Mouse (Mus musculus) midbrain, embryonic 15.5 days (tissue): Measurements from ENCODE around the gene Glis3. TPM values are rescaled to one million over a fixed set of nuclear protein-coding genes. Genes with fewer than 3 reads are reported as not detected.

Experiments
- ATAC-seq: fragments of 200-750 bp; cut with Nextera tagmentation; replicated peaks from 2 replicates; pipeline ENCODE4 v1.8.0; 2017; ENCODE audit warnings: moderate TSS enrichment
- H3K27ac ChIP-seq: fragments of 300-500 bp; sonication (generic); 2 replicates; pipeline ENCODE4 v1.5.1; 2015; ENCODE audit warnings: mild to moderate bottlenecking, inconsistent platforms
- H3K27me3 ChIP-seq: fragments of 300-500 bp; sonication (generic); replicated peaks from 2 replicates; pipeline ENCODE4 v1.6.1; 2015; ENCODE audit warnings: inconsistent platforms
- H3K36me3 ChIP-seq: fragments of 300-500 bp; sonication (generic); replicated peaks from 2 replicates; pipeline ENCODE4 v1.6.1; 2015; ENCODE audit warnings: inconsistent platforms
- H3K4me1 ChIP-seq: fragments of 300-500 bp; sonication (generic); 2 replicates; pipeline ENCODE4 v1.6.1; 2015; ENCODE audit warnings: inconsistent platforms
- H3K4me2 ChIP-seq: fragments of 300-500 bp; sonication (generic); 2 replicates; pipeline ENCODE4 v1.6.1; 2015; ENCODE audit warnings: inconsistent platforms, mild to moderate bottlenecking, moderate library complexity
- H3K4me3 ChIP-seq: fragments of 300-500 bp; sonication (generic); 2 replicates; pipeline ENCODE4 v1.5.1; 2015; ENCODE audit warnings: mild to moderate bottlenecking, inconsistent platforms
- H3K9ac ChIP-seq: fragments of 300-500 bp; sonication (generic); 2 replicates; pipeline ENCODE4 v1.6.1; 2015; ENCODE audit warnings: mild to moderate bottlenecking, inconsistent platforms
- H3K9me3 ChIP-seq: fragments of 300-500 bp; sonication (generic); 2 replicates; pipeline ENCODE4 v1.6.1; 2016; ENCODE audit warnings: inconsistent platforms
- WGBS: fragments of 180-500 bp; shearing (Covaris S2); methylation state at CpG from one replicate; pipeline ENCODE4 v1.1.7; 2015; ENCODE audit warnings: mixed read lengths; 5-methylcytosine and 5-hydroxymethylcytosine counted together
- polyA plus RNA-seq: library from polyadenylated mRNA; unstranded; fragments of >200 nt; fragmentation: Nextera tagmentation; extraction: Ambion mirVana; gene quantifications from 2 replicates; pipeline ENCODE4 v1.2.1, GENCODE M21; 2015

Gene Glis3
- polyA plus RNA-seq, 1 experiment from 2014 or later: 3.3 TPM

GRCm38 (mm10) chr19:28499786-28500185, 180.1 kb downstream of the Glis3 start:
- 91% methylated on average over 5 of the region's 5 CpGs for WGBS
- no peak overlapping the region for H3K27ac ChIP-seq
- no peaks in the 10 kb centered on the region for H3K27me3 ChIP-seq

DNA sequence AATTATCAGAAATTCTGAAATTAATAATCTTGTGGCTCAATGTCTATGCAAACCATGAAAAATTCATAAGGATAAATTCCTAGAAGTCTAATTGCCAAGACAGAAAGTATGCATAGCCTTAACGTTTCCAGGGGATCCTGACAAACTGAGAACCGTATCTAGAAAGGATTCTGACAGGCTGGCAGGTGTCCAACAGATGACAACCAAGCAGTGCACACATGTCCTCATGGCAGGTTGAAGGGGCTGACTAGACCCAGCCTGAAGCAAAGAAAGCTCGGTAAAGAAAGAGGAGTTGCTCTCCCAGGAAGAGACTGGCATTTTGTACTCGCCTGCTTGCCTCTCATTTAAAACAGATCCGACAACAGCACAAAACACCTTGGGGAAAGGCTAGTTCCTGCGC, 184.0 kb downstream of the Glis3 start:
- no peaks in the 10 kb centered on the region for H3K36me3 ChIP-seq
- ATAC-seq: no peak
- H3K27ac ChIP-seq: 0 out of 2 replicates have a peak overlapping the region, but pooled peaks have one; percentile 21
- H3K9me3 ChIP-seq: no peaks in the 10 kb centered on the region
- H3K4me2 ChIP-seq: no peak overlapping the region
- H3K4me3 ChIP-seq: no peak overlapping the region
- H3K9ac ChIP-seq: no peak overlapping the region
- no peaks in the 10 kb centered on the region for H3K27me3 ChIP-seq
- 52% methylated on average over 6 of the region's 6 CpGs for WGBS
- 0 out of 2 replicates have a peak, but pooled peaks cover 2% of the 10 kb centered on the region for H3K4me1 ChIP-seq

More at GRCm38 (mm10) chr19:28499786-28500185, 180.1 kb downstream of the Glis3 start:
- Histone ChIP-seq H3K36me3 (no peaks in the 10 kb centered on the region), H3K4me2 (no peak overlapping the region), H3K9ac (no peak overlapping the region), H3K4me1 (0 out of 2 replicates have a peak, but pooled peaks cover 2% of the 10 kb centered on the region), H3K9me3 (no peaks in the 10 kb centered on the region), H3K4me3 (no peak overlapping the region)
- ATAC-seq: no peak

DNA sequence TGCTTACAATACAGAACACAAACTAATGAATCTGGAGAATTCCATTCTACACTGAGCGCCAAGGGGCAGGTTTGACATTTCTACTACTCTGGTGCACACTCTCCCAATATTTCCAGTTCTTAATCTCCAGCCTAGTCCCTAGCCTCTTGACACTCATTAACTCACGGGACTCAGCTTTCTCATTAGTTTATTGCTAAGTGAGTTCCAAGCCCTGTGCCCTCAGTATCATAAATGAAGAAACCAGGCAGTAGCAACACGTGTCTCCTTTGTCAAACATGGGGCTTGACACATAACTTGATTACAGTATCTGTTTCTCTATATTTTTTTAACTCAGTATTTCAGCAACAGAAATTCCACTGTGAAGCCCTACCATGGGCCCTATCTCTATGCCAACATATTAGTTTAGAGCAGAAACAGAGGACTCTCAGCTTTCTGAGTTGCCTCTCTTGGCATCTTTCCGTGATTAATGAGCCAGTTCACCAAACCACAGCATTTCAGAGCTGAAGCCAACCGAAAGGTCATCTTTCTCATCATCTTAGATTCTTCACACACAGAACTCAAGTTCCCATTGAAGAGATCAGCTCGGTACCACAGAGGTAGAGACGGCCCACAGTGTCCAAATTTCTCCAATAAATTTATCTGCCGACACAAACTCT, 186.1 kb downstream of the Glis3 start:
- Histone ChIP-seq H3K4me1 (no peaks in the 10 kb centered on the region), H3K36me3 (no peaks in the 10 kb centered on the region), H3K27me3 (no peaks in the 10 kb centered on the region), H3K4me3 (no peak overlapping the region), H3K9me3 (no peaks in the 10 kb centered on the region), H3K27ac (no peak overlapping the region), H3K9ac (no peak overlapping the region), H3K4me2 (no peak overlapping the region)
- ATAC-seq: no peak
- 90% methylated on average over 8 of the region's 8 CpGs for whole genome bisulfite sequencing

GRCm38 (mm10) chr19:28478055-28478454, 201.8 kb downstream of the Glis3 start:
- Histone ChIP-seq H3K4me1 (peaks cover 3% of the 10 kb centered on the region; the same call in 1 of the 2 replicates), H3K4me3 (no peak overlapping the region), H3K9me3 (no peaks in the 10 kb centered on the region), H3K4me2 (no peak overlapping the region), H3K36me3 (no peaks in the 10 kb centered on the region), H3K27me3 (no peaks in the 10 kb centered on the region), H3K27ac (no peak overlapping the region), H3K9ac (no peak overlapping the region)
- no peak for ATAC-seq
- WGBS: 28% methylated on average over 6 of the region's 6 CpGs

- Histone ChIP-seq H3K27me3 (no peaks in the 10 kb centered on the region), H3K9me3 (no peaks in the 10 kb centered on the region), H3K36me3 (no peaks in the 10 kb centered on the region), H3K27ac (no peak overlapping the region), H3K4me3 (no peak overlapping the region), H3K9ac (no peak overlapping the region), H3K4me1 (peaks cover 3% of the 10 kb centered on the region; the same call in 1 of the 2 replicates), H3K4me2 (no peak overlapping the region)
- ATAC-seq: no peak
- WGBS: 8% methylated on average over 6 of the region's 6 CpGs
These were observed 202.5 kb downstream of the Glis3 start for GRCm38 (mm10) chr19:28477326-28477863.

DNA sequence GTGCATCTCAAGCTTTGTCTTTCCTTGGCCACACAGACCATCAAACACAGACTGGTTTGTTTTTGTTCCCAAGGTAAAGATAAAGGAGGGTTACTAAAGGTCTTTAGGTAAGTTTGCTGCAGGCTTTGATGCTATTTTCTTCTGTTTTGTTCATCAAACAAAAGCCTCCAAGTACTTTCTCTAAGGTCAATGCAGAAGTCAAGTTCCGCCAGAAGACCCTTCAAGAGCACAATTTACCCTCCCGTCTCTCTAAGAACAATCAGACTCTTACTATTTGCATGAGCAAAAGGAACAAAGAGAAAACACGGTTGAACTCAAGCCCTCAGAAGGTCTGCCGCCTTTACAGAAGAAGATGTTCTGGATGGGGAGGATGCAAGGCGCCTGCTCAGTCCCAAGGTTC, 206.3 kb downstream of the Glis3 start:
- H3K9me3 ChIP-seq: no peaks in the 10 kb centered on the region
- peaks cover 3% of the 10 kb centered on the region; the same call in 1 of the 2 replicates for H3K4me1 ChIP-seq
- H3K4me3 ChIP-seq: no peak overlapping the region
- H3K9ac ChIP-seq: no peak overlapping the region
- H3K4me2 ChIP-seq: no peak overlapping the region
- no peaks in the 10 kb centered on the region for H3K36me3 ChIP-seq
- WGBS: 53% methylated on average over 5 of the region's 5 CpGs
- H3K27ac ChIP-seq: no peak overlapping the region
- ATAC-seq: no peak
- H3K27me3 ChIP-seq: no peaks in the 10 kb centered on the region

DNA sequence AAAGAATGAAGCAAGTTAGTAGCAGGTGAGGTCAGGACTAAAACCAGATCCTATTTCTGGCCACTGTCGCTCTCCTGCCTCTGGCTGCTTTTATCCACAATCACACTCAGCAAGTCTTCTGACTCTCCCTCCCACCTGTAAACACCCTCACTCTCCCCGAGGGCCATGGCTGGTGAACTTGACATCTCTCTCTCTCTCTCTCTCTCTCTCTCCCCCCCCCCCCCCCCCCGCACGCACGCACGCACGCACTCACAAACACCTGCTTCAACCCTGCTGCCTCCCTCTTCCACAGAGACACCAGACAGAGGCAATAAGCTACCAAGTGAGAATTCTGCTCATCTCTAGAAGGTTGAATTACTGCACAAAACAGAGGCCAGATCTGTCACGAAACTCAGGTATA, 208.7 kb downstream of the Glis3 start:
- H3K27me3 ChIP-seq: no peaks in the 10 kb centered on the region
- ATAC-seq: no peak
- H3K4me3 ChIP-seq: no peak overlapping the region
- no peaks in the 10 kb centered on the region for H3K4me1 ChIP-seq
- H3K27ac ChIP-seq: no peak overlapping the region
- H3K9me3 ChIP-seq: no peaks in the 10 kb centered on the region
- no peak overlapping the region for H3K4me2 ChIP-seq
- no peaks in the 10 kb centered on the region for H3K36me3 ChIP-seq
- WGBS: 84% methylated on average over 6 of the region's 8 CpGs
- no peak overlapping the region for H3K9ac ChIP-seq

- no peak overlapping the region for H3K4me2 ChIP-seq
- no peak overlapping the region for H3K9ac ChIP-seq
- ATAC-seq: no peak
- no peaks in the 10 kb centered on the region for H3K4me1 ChIP-seq
- no peak overlapping the region for H3K4me3 ChIP-seq
- no peak overlapping the region for H3K27ac ChIP-seq
- no peaks in the 10 kb centered on the region for H3K36me3 ChIP-seq
- WGBS: 59% methylated on average over 5 of the region's 5 CpGs
- no peaks in the 10 kb centered on the region for H3K9me3 ChIP-seq
- H3K27me3 ChIP-seq: no peaks in the 10 kb centered on the region
These were observed 214.1 kb downstream of the Glis3 start for GRCm38 (mm10) chr19:28465779-28466178.

DNA sequence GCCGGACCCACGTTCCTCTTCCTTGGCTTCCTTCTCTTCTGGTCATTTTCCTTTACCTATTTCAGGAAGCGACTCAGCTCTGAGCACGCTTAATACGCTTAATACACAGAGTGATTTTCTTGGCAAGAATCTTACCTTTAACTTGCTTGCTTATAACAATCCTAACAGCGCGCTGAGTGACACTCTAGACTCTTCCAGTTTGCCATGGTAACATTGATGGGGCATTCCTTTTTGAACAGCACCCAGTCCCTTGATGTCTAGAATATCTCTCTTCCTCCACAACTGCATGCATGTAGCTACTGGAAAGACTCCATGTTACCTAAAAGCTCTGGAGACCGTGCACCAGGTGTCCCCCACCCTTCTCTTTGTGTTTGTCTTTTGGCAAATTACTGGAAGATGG, 225.5 kb downstream of the Glis3 start:
- H3K27ac ChIP-seq: no peak overlapping the region
- H3K4me2 ChIP-seq: no peak overlapping the region
- no peak overlapping the region for H3K9ac ChIP-seq
- H3K27me3 ChIP-seq: no peaks in the 10 kb centered on the region
- ATAC-seq: no peak
- 71% methylated on average over 8 of the region's 8 CpGs for WGBS
- H3K4me3 ChIP-seq: no peak overlapping the region
- H3K36me3 ChIP-seq: no peaks in the 10 kb centered on the region
- H3K4me1 ChIP-seq: peaks cover 9% of the 10 kb centered on the region
- no peaks in the 10 kb centered on the region for H3K9me3 ChIP-seq

GRCm38 (mm10) chr19:28452951-28453520, 226.8 kb downstream of the Glis3 start:
- Histone ChIP-seq H3K9me3 (no peaks in the 10 kb centered on the region), H3K27me3 (no peaks in the 10 kb centered on the region), H3K4me3 (no peak overlapping the region), H3K4me1 (peaks cover 9% of the 10 kb centered on the region), H3K27ac (peak overlapping the region; percentile 72), H3K36me3 (no peaks in the 10 kb centered on the region), H3K9ac (no peak overlapping the region), H3K4me2 (peak overlapping the region; percentile 15; the same call in 1 of the 2 replicates)
- ATAC-seq: peak; percentile 89
- WGBS: 16% methylated on average over 12 of the region's 12 CpGs

GRCm38 (mm10) chr19:28448811-28449210, 231.1 kb downstream of the Glis3 start:
- 93% methylated on average over 4 of the region's 4 CpGs for WGBS
- Histone ChIP-seq H3K36me3 (no peaks in the 10 kb centered on the region), H3K4me2 (no peak overlapping the region), H3K9ac (no peak overlapping the region), H3K4me1 (peaks cover 9% of the 10 kb centered on the region; the same call in 1 of the 2 replicates), H3K9me3 (no peaks in the 10 kb centered on the region), H3K27me3 (no peaks in the 10 kb centered on the region), H3K27ac (no peak overlapping the region), H3K4me3 (no peak overlapping the region)
- no peak for ATAC-seq

GRCm38 (mm10) chr19:28442161-28442560, 237.7 kb downstream of the Glis3 start:
- ATAC-seq: no peak
- WGBS: 90% methylated on average over 4 of the region's 4 CpGs
- H3K4me3 ChIP-seq: no peak overlapping the region
- no peak overlapping the region for H3K9ac ChIP-seq
- no peaks in the 10 kb centered on the region for H3K4me1 ChIP-seq
- no peaks in the 10 kb centered on the region for H3K36me3 ChIP-seq
- H3K9me3 ChIP-seq: no peaks in the 10 kb centered on the region
- H3K27me3 ChIP-seq: no peaks in the 10 kb centered on the region
- no peak overlapping the region for H3K4me2 ChIP-seq
- no peak overlapping the region for H3K27ac ChIP-seq
